In genomic region chr3:69953674-69954329, GRCm38 (mm10) we compare ENCODE assay signal across 25 mouse cellular contexts. TPM values are rescaled to one million over a fixed set of nuclear protein-coding genes. Genes with fewer than 3 reads are reported as not detected.
DNase-seq lines count a peak whose midpoint lies in the region; ATAC-seq and TF ChIP-seq lines count a peak whose summit lies in the region.
"Had no signal": no experiment of that assay in that cellular context is flagged by ENCODE, and none has a peak within 500 bp of the region (broad histone marks: within the 10 kb centered on the region; RNA-seq: fewer than 3 reads in every experiment).

No protein-coding gene starts in this region.

- H3K4me1 ChIP-seq in midbrain, postnatal 0 days (ENCODE audit: insufficient read depth, low read length), result no peaks in the 10 kb centered on the region
- no peaks in the 10 kb centered on the region for H3K4me1 ChIP-seq in midbrain, embryonic 14.5 days (ENCODE audit: control insufficient read depth, insufficient read depth, low read length)
- no peaks in the 10 kb centered on the region for H3K4me1 ChIP-seq in embryonic facial prominence, embryonic 14.5 days (ENCODE audit: control insufficient read depth, insufficient read depth, low read length)
- H3K4me1 ChIP-seq: heart, embryonic 10.5 days; liver, embryonic 12.5 days; megakaryocyte, embryonic 14.5 days had no signal

- H3K27me3 ChIP-seq in midbrain, postnatal 0 days (ENCODE audit: insufficient read depth, low read length), result no peaks in the 10 kb centered on the region
- no peaks in the 10 kb centered on the region for H3K27me3 ChIP-seq in midbrain, embryonic 14.5 days (ENCODE audit: control insufficient read depth, insufficient read depth, low read length)
- no peaks in the 10 kb centered on the region for H3K27me3 ChIP-seq in embryonic facial prominence, embryonic 14.5 days (replicated peaks; ENCODE audit: control insufficient read depth, insufficient read depth, low read length)
- H3K27me3 ChIP-seq: liver, embryonic 12.5 days; megakaryocyte, embryonic 14.5 days had no signal

- whole genome bisulfite sequencing in midbrain, postnatal 0 days, result 65% methylated on average over 6 of the region's 6 CpGs
- WGBS in midbrain, embryonic 14.5 days, result 76% methylated on average over 6 of the region's 6 CpGs
- 56% methylated on average over 6 of the region's 6 CpGs for WGBS in embryonic facial prominence, embryonic 14.5 days

- TF ChIP-seq CTCF in midbrain, postnatal 0 days (IDR thresholded peaks at IDR 0.05), result no peak

- no peak for DNase-seq in frontal cortex, postnatal 25 days (ENCODE audit: low spot score in 2 of 2)
- DNase-seq in midbrain, postnatal 0 days (ENCODE audit: low spot score), result peak; percentile 60
- DNase-seq in midbrain, embryonic 14.5 days, result no peak
- DNase-seq in embryonic facial prominence, embryonic 14.5 days (ENCODE audit: low spot score), result peak; percentile 74
- DNase-seq in heart, adult 8-10 months (ENCODE audit: low spot score), result no peak
- DNase-seq in liver, result no peak
- DNase-seq: cerebellum, adult 9-10 months; kidney, postnatal 36 days; lung, adult 2 months had no signal

- H3K9ac ChIP-seq in midbrain, postnatal 0 days (replicated peaks; ENCODE audit: low read length, poor library complexity, severe bottlenecking), result no peak overlapping the region
- no peak overlapping the region for H3K9ac ChIP-seq in midbrain, embryonic 14.5 days (replicated peaks; ENCODE audit: low read length)
- no peak overlapping the region for H3K9ac ChIP-seq in embryonic facial prominence, embryonic 14.5 days (ENCODE audit: low read depth, low read length)
- H3K9ac ChIP-seq: hindbrain, embryonic 14.5 days; liver, embryonic 12.5 days had no signal

- no peaks in the 10 kb centered on the region for H3K9me3 ChIP-seq in midbrain, postnatal 0 days (ENCODE audit: low read length)
- H3K9me3 ChIP-seq in midbrain, embryonic 14.5 days (ENCODE audit: control insufficient read depth, low read length), result no peaks in the 10 kb centered on the region
- no peaks in the 10 kb centered on the region for H3K9me3 ChIP-seq in embryonic facial prominence, embryonic 14.5 days (ENCODE audit: control insufficient read depth, low read length)
- H3K9me3 ChIP-seq: heart, embryonic 10.5 days had no signal

- no peak overlapping the region for H3K4me3 ChIP-seq in midbrain, postnatal 0 days (ENCODE audit: low read depth, low read length)
- no peak overlapping the region for H3K4me3 ChIP-seq in midbrain, embryonic 14.5 days (replicated peaks; ENCODE audit: low read depth, low read length)
- H3K4me3 ChIP-seq in embryonic facial prominence, embryonic 14.5 days (ENCODE audit: low read depth, low read length), result no peak overlapping the region
- H3K4me3 ChIP-seq: heart, embryonic 10.5 days; liver, embryonic 12.5 days; megakaryocyte, embryonic 14.5 days had no signal

- H3K36me3 ChIP-seq in midbrain, postnatal 0 days (ENCODE audit: insufficient read depth, low read length), result no peaks in the 10 kb centered on the region
- no peaks in the 10 kb centered on the region for H3K36me3 ChIP-seq in midbrain, embryonic 14.5 days (ENCODE audit: control insufficient read depth, insufficient read depth, low read length)
- no peaks in the 10 kb centered on the region for H3K36me3 ChIP-seq in embryonic facial prominence, embryonic 14.5 days (ENCODE audit: control insufficient read depth, insufficient read depth, low read length)
- H3K36me3 ChIP-seq: heart, embryonic 10.5 days; liver, embryonic 12.5 days had no signal

- H3K4me2 ChIP-seq in midbrain, postnatal 0 days (ENCODE audit: low read depth, low read length, poor library complexity, severe bottlenecking), result no peak overlapping the region
- no peak overlapping the region for H3K4me2 ChIP-seq in midbrain, embryonic 14.5 days (ENCODE audit: low read length)
- no peak overlapping the region for H3K4me2 ChIP-seq in embryonic facial prominence, embryonic 14.5 days (ENCODE audit: low read depth, low read length)
- H3K4me2 ChIP-seq: hindbrain, embryonic 14.5 days; liver, embryonic 12.5 days had no signal

- H3K27ac ChIP-seq in midbrain, postnatal 0 days (ENCODE audit: low read depth, low read length), result no peak overlapping the region
- H3K27ac ChIP-seq in midbrain, embryonic 14.5 days (replicated peaks; ENCODE audit: low read depth, low read length), result no peak overlapping the region
- H3K27ac ChIP-seq in embryonic facial prominence, embryonic 14.5 days (replicated peaks; ENCODE audit: low read depth, low read length), result no peak overlapping the region
- H3K27ac ChIP-seq: heart, embryonic 10.5 days; hindbrain, embryonic 14.5 days; liver, embryonic 12.5 days had no signal

- ATAC-seq in frontal cortex, adult (ENCODE audit: low TSS enrichment), result peak; percentile 50
- peak; percentile 62 for ATAC-seq in midbrain, postnatal 0 days (ENCODE audit: low FRiP score)
- ATAC-seq in midbrain, embryonic 14.5 days (ENCODE audit: low FRiP score, low TSS enrichment), result no peak
- peak; percentile 85 for ATAC-seq in embryonic facial prominence, embryonic 14.5 days (ENCODE audit: low read depth)
- ATAC-seq: intestine, embryonic 16.5 days; liver, embryonic 12.5 days had no signal

RNA-seq across cellular contexts. Expression of gene Otol1, which starts 53.6 kb away (rescaled TPM):
- total RNA-seq in midbrain, postnatal 0 days (2014; rRNA removed), result not detected in 2 replicates
- not detected in 2 replicates for polyA plus RNA-seq in midbrain, postnatal 0 days (2015; fragmentation: Nextera tagmentation; extraction: Ambion mirVana)
- polyA plus RNA-seq in midbrain, embryonic 14.5 days (2014; fragmentation: Nextera tagmentation; extraction: Ambion mirVana), result not detected in 2 replicates
- polyA plus RNA-seq in embryonic facial prominence, embryonic 14.5 days (2014; fragmentation: Nextera tagmentation; extraction: Ambion mirVana), result 0.10 and 0.34 TPM in 2 replicates
- not detected for total RNA-seq in heart, adult 8-10 months (2022)
- total RNA-seq: adrenal gland, adult 18-20 months; adrenal gland, postnatal 4 days; gastrocnemius, postnatal 4 days; layer of hippocampus, postnatal 10 days; left cerebral cortex, adult 8-10 months had no signal
- polyA plus RNA-seq: C2C12; cortical plate, adult 2 months; heart, embryonic 10.5 days; heart, postnatal 0 days; hindbrain, embryonic 14.5 days; intestine, embryonic 16.5 days; kidney, embryonic 14.5 days; limb, embryonic 11.5 days; liver, embryonic 12.5 days; lung, adult 2 months had no signal

Comparison
In these comparisons a context has a peak if more than half of its experiments do, and no peak if none do; other contexts are left out.
1. DNase-seq: peak in midbrain, postnatal 0 days (single experiment) and embryonic facial prominence, embryonic 14.5 days (single experiment); none in frontal cortex, postnatal 25 days (0 of 2), midbrain, embryonic 14.5 days (single experiment), heart, adult 8-10 months (single experiment) and liver (single experiment).